Mouse (Mus musculus): ENCODE results near the gene Zfp13. TPM values are rescaled to one million over a fixed set of nuclear protein-coding genes. Genes with fewer than 3 reads are reported as not detected.

Zfp13 gene
- 23.8 and 24.1 TPM in 2 replicates for polyA plus RNA-seq (2016; fragmentation: Nextera tagmentation; extraction: Ambion mirVana)

GRCm38 (mm10) chr17:23598582-23599552, at the start of gene Zfp13:
Zfp13 (minus strand) TSS chr17:23599487.
- Histone ChIP-seq H3K27me3 (no peaks in the 10 kb centered on the region), H3K9ac (peak within 1 kb of the TSS; percentile 53), H3K4me3 (peak within 1 kb of the TSS; percentile 42), H3K27ac (peak within 1 kb of the TSS; percentile 90), H3K9me3 (no peaks in the 10 kb centered on the region), H3K4me2 (replicated peaks) (peak within 1 kb of the TSS; percentile 67), H3K4me1 (0 out of 2 replicates have a peak, but pooled peaks cover 8% of the 10 kb centered on the region), H3K36me3 (no peaks in the 10 kb centered on the region)
- WGBS: 7% methylated on average over 30 of the region's 31 CpGs
- ATAC-seq (ENCODE audit: insufficient number of reproducible peaks, insufficient read depth, low FRiP score, low TSS enrichment): peak; percentile 94

GRCm38 (mm10) chr17:23645894-23646293, 46.6 kb upstream of the Zfp13 start:
- H3K9ac ChIP-seq: no peak overlapping the region
- H3K4me3 ChIP-seq: no peak overlapping the region
- peaks cover 34% of the 10 kb centered on the region for H3K27me3 ChIP-seq
- H3K36me3 ChIP-seq: no peaks in the 10 kb centered on the region
- H3K4me2 ChIP-seq (replicated peaks): no peak overlapping the region
- H3K27ac ChIP-seq: no peak overlapping the region
- no peak for ATAC-seq (ENCODE audit: insufficient number of reproducible peaks, insufficient read depth, low FRiP score, low TSS enrichment)
- peaks cover 8% of the 10 kb centered on the region; the same call in 1 of the 2 replicates for H3K4me1 ChIP-seq
- peaks cover 4% of the 10 kb centered on the region; the same call in 1 of the 2 replicates for H3K9me3 ChIP-seq
- 28% methylated on average over 10 of the region's 10 CpGs for WGBS

- Histone ChIP-seq H3K27me3 (peaks cover 34% of the 10 kb centered on the region), H3K36me3 (no peaks in the 10 kb centered on the region), H3K9ac (peak within 1 kb of the TSS; percentile 47), H3K4me2 (replicated peaks) (peak within 1 kb of the TSS; percentile 74), H3K27ac (no peak within 1 kb of the TSS), H3K4me3 (peak within 1 kb of the TSS; percentile 45), H3K9me3 (peaks cover 4% of the 10 kb centered on the region; the same call in 1 of the 2 replicates), H3K4me1 (peaks cover 8% of the 10 kb centered on the region; the same call in 1 of the 2 replicates)
- peak; percentile 43; the same call in 1 of the 2 replicates for ATAC-seq (ENCODE audit: insufficient number of reproducible peaks, insufficient read depth, low FRiP score, low TSS enrichment)
- WGBS: under 1% methylated on average over 56 of the region's 58 CpGs
Measured at GRCm38 (mm10) chr17:23644613-23645495, 45.6 kb upstream of the Zfp13 start, which contains the start of gene Mmp25. Mmp25 (minus strand) TSS chr17:23645277.

- 82% methylated on average over 8 of the region's 8 CpGs for WGBS
- H3K9ac ChIP-seq: no peak overlapping the region
- 0 out of 2 replicates have a peak, but pooled peaks cover 8% of the 10 kb centered on the region for H3K27me3 ChIP-seq
- no peak overlapping the region for H3K4me2 ChIP-seq (replicated peaks)
- ATAC-seq (ENCODE audit: insufficient number of reproducible peaks, insufficient read depth, low FRiP score, low TSS enrichment): no peak
- H3K27ac ChIP-seq: no peak overlapping the region
- H3K4me3 ChIP-seq: no peak overlapping the region
- no peaks in the 10 kb centered on the region; the same call in 1 of the 2 replicates for H3K4me1 ChIP-seq
- H3K9me3 ChIP-seq: no peaks in the 10 kb centered on the region
- no peaks in the 10 kb centered on the region for H3K36me3 ChIP-seq
Measured at GRCm38 (mm10) chr17:23631241-23631640, 32.0 kb upstream of the Zfp13 start.

GRCm38 (mm10) chr17:23630195-23631020, 31.1 kb upstream of the Zfp13 start:
- Histone ChIP-seq H3K27ac (no peak overlapping the region), H3K36me3 (no peaks in the 10 kb centered on the region), H3K9ac (peak overlapping the region; percentile 29; the same call in 1 of the 2 replicates), H3K27me3 (0 out of 2 replicates have a peak, but pooled peaks cover 8% of the 10 kb centered on the region), H3K4me2 (replicated peaks) (peak overlapping the region; percentile 44), H3K9me3 (no peaks in the 10 kb centered on the region), H3K4me1 (no peaks in the 10 kb centered on the region; the same call in 1 of the 2 replicates), H3K4me3 (peak overlapping the region; percentile 14; the same call in 1 of the 2 replicates)
- ATAC-seq (ENCODE audit: insufficient number of reproducible peaks, insufficient read depth, low FRiP score, low TSS enrichment): peak; percentile 65; the same call in 1 of the 2 replicates
- 17% methylated on average over 22 of the region's 22 CpGs for WGBS

- ATAC-seq (ENCODE audit: insufficient number of reproducible peaks, insufficient read depth, low FRiP score, low TSS enrichment): no peak
- WGBS: 31% methylated on average over 7 of the region's 7 CpGs
Measured at GRCm38 (mm10) chr17:23627813-23628212, 28.5 kb upstream of the Zfp13 start.

GRCm38 (mm10) chr17:23620351-23620750, 21.1 kb upstream of the Zfp13 start:
- 84% methylated on average over 7 of the region's 7 CpGs for WGBS
- H3K4me1 ChIP-seq: no peaks in the 10 kb centered on the region
- H3K36me3 ChIP-seq: no peaks in the 10 kb centered on the region
- H3K9ac ChIP-seq: no peak overlapping the region
- H3K27ac ChIP-seq: no peak overlapping the region
- H3K27me3 ChIP-seq: no peaks in the 10 kb centered on the region
- ATAC-seq (ENCODE audit: insufficient number of reproducible peaks, insufficient read depth, low FRiP score, low TSS enrichment): no peak
- no peak overlapping the region for H3K4me2 ChIP-seq (replicated peaks)
- no peak overlapping the region for H3K4me3 ChIP-seq
- no peaks in the 10 kb centered on the region for H3K9me3 ChIP-seq

More at GRCm38 (mm10) chr17:23627813-23628212, 28.5 kb upstream of the Zfp13 start:
- Histone ChIP-seq H3K4me2 (replicated peaks) (no peak overlapping the region), H3K4me1 (no peaks in the 10 kb centered on the region; the same call in 1 of the 2 replicates), H3K27me3 (0 out of 2 replicates have a peak, but pooled peaks cover 8% of the 10 kb centered on the region), H3K9ac (no peak overlapping the region), H3K4me3 (no peak overlapping the region), H3K36me3 (no peaks in the 10 kb centered on the region), H3K9me3 (no peaks in the 10 kb centered on the region), H3K27ac (no peak overlapping the region)

GRCm38 (mm10) chr17:23617087-23617486, 17.8 kb upstream of the Zfp13 start:
- H3K9me3 ChIP-seq: no peaks in the 10 kb centered on the region
- H3K4me3 ChIP-seq: no peak overlapping the region
- 63% methylated on average over 9 of the region's 9 CpGs for WGBS
- no peak overlapping the region for H3K4me2 ChIP-seq (replicated peaks)
- H3K36me3 ChIP-seq: no peaks in the 10 kb centered on the region
- no peaks in the 10 kb centered on the region for H3K27me3 ChIP-seq
- H3K27ac ChIP-seq: no peak overlapping the region
- ATAC-seq (ENCODE audit: insufficient number of reproducible peaks, insufficient read depth, low FRiP score, low TSS enrichment): no peak
- no peak overlapping the region for H3K9ac ChIP-seq
- H3K4me1 ChIP-seq: no peaks in the 10 kb centered on the region

GRCm38 (mm10) chr17:23610361-23610800, 11.1 kb upstream of the Zfp13 start:
- no peaks in the 10 kb centered on the region for H3K4me1 ChIP-seq
- ATAC-seq (ENCODE audit: insufficient number of reproducible peaks, insufficient read depth, low FRiP score, low TSS enrichment): 0 out of 2 replicates have a peak, but pooled peaks have one; percentile 60
- H3K9ac ChIP-seq: no peak overlapping the region
- H3K4me3 ChIP-seq: no peak overlapping the region
- no peak overlapping the region for H3K27ac ChIP-seq
- H3K9me3 ChIP-seq: no peaks in the 10 kb centered on the region
- WGBS: 85% methylated on average over 28 of the region's 28 CpGs
- no peaks in the 10 kb centered on the region for H3K27me3 ChIP-seq
- no peak overlapping the region for H3K4me2 ChIP-seq (replicated peaks)
- no peaks in the 10 kb centered on the region for H3K36me3 ChIP-seq

GRCm38 (mm10) chr17:23609612-23610011, 10.3 kb upstream of the Zfp13 start:
- Histone ChIP-seq H3K36me3 (no peaks in the 10 kb centered on the region), H3K4me2 (replicated peaks) (no peak overlapping the region), H3K9me3 (no peaks in the 10 kb centered on the region), H3K4me3 (no peak overlapping the region), H3K4me1 (no peaks in the 10 kb centered on the region), H3K27ac (no peak overlapping the region), H3K27me3 (no peaks in the 10 kb centered on the region), H3K9ac (no peak overlapping the region)
- ATAC-seq (ENCODE audit: insufficient number of reproducible peaks, insufficient read depth, low FRiP score, low TSS enrichment): no peak
- WGBS: 94% methylated on average over 24 of the region's 24 CpGs

Measured in embryonic facial prominence, embryonic 12.5 days (tissue).